Mouse (Mus musculus): Measurements from ENCODE around the gene Zfp385a. TPM values are rescaled to one million over a fixed set of nuclear protein-coding genes. Genes with fewer than 3 reads are reported as not detected.

Zfp385a gene
- 0.13 TPM for polyA plus RNA-seq (2017; shearing (Covaris generic))

DNA sequence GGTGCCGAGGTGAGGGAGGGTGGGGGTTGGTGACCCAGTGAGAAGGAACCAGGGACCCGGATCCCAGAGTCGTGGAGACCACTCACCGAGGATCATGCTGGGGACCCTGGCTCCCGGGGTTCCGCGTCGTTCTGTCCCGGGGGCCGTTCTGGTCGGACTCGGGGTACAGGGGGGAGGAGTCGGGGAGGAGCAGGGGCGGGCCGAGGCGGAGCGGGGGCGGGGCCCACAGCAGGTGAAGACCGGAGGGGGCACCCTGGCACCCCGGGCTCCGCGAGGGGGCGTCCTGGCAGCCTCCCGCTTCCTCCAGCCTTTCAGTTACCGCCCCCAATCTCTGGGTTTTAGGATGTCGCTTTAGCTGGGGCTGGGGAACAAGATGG is at the start of gene Zfp385a:
TSS of gene Zfp385a (minus strand) at position 133 of the 377 bp plus-strand sequence.

GRCm38 (mm10) chr15:103366376-103367149 is 26.7 kb upstream of the Zfp385a start, which contains the start of gene Itga5:
TSS of gene Itga5 (minus strand) at chr15:103366763.

GRCm38 (mm10) chr15:103310365-103310910 is 29.5 kb downstream of the Zfp385a start, which contains the start of gene Gpr84:
TSS of gene Gpr84 (minus strand) at chr15:103310612.

GRCm38 (mm10) chr15:103272419-103273279 is 67.2 kb downstream of the Zfp385a start, which contains the start of gene Copz1:
TSS of gene Copz1 (plus strand) at chr15:103272714.

Other genes starting within 250 kb of the Zfp385a start
- gene Smug1, start 173.0 kb downstream of the Zfp385a start, polyA plus RNA-seq (2017; shearing (Covaris generic)), result 9.8 TPM
- 10.6 TPM for gene Cbx5, start 100.3 kb downstream of the Zfp385a start, polyA plus RNA-seq (2017; shearing (Covaris generic))
- 145 TPM for gene Hnrnpa1, start 99.7 kb downstream of the Zfp385a start, polyA plus RNA-seq (2017; shearing (Covaris generic))
- 0.55 TPM for gene Nfe2, start 81.7 kb downstream of the Zfp385a start, polyA plus RNA-seq (2017; shearing (Covaris generic))
- gene Copz1, start 67.4 kb downstream of the Zfp385a start, polyA plus RNA-seq (2017; shearing (Covaris generic)), result 176 TPM
- gene Gpr84, start 29.5 kb downstream of the Zfp385a start, polyA plus RNA-seq (2017; shearing (Covaris generic)), result not detected
- 7.7 TPM for gene Itga5, start 26.7 kb upstream of the Zfp385a start, polyA plus RNA-seq (2017; shearing (Covaris generic))
- gene Gtsf1, start 90.4 kb upstream of the Zfp385a start, polyA plus RNA-seq (2017; shearing (Covaris generic)), result not detected
- gene Gtsf2, start 108.4 kb upstream of the Zfp385a start, polyA plus RNA-seq (2017; shearing (Covaris generic)), result not detected
- 148 TPM for gene Nckap1l, start 113.7 kb upstream of the Zfp385a start, polyA plus RNA-seq (2017; shearing (Covaris generic))
- 9.4 TPM for gene Pde1b, start 162.9 kb upstream of the Zfp385a start, polyA plus RNA-seq (2017; shearing (Covaris generic))
- gene Ppp1r1a, start 197.9 kb upstream of the Zfp385a start, polyA plus RNA-seq (2017; shearing (Covaris generic)), result 0.22 TPM
- 0.28 TPM for gene Glycam1, start 225.0 kb upstream of the Zfp385a start, polyA plus RNA-seq (2017; shearing (Covaris generic))

Data from CD4-positive, CD25-positive, alpha-beta regulatory T cell (primary cell).